Mouse (Mus musculus) liver, postnatal 0 days (tissue): Measurements from ENCODE around the gene Mink1. TPM values are rescaled to one million over a fixed set of nuclear protein-coding genes. Genes with fewer than 3 reads are reported as not detected.
"Not testable (repeated sequence)": the region's sequence is repeated elsewhere in the genome, so short reads cannot be mapped to it uniquely, and the experiment has no call there.

Source experiments
- ATAC-seq: fragments of 200-750 bp; cut with Nextera tagmentation; 2 replicates; pipeline ENCODE4 v1.8.0; 2017; ENCODE audit warnings: mild to moderate bottlenecking, moderate library complexity
- DNase-seq: peaks from one replicate; pipeline ENCODE4 v3.0.0-alpha.2; 2016
- H3K27ac ChIP-seq: fragments of 300-500 bp; sonication (generic); 2 replicates; pipeline ENCODE4 v1.5.1; 2014; ENCODE audit warnings: antibody characterized with exemption, moderate library complexity, mild to moderate bottlenecking, low read depth
- H3K27me3 ChIP-seq: fragments of 300-500 bp; sonication (generic); 2 replicates; pipeline ENCODE4 v1.6.1; 2014; ENCODE audit warnings: low read length, control low read depth, mixed read lengths; ENCODE audit not compliant: insufficient read depth
- H3K36me3 ChIP-seq: fragments of 300-500 bp; sonication (generic); replicated peaks from 2 replicates; pipeline ENCODE4 v1.6.1; 2014; ENCODE audit warnings: mild to moderate bottlenecking, control low read depth, low read length, moderate library complexity, mixed read lengths; ENCODE audit not compliant: insufficient read depth
- H3K4me1 ChIP-seq: fragments of 300-500 bp; sonication (generic); 2 replicates; pipeline ENCODE4 v1.6.1; 2014; ENCODE audit warnings: antibody characterized with exemption, mild to moderate bottlenecking, control low read depth; ENCODE audit not compliant: insufficient read depth
- H3K4me2 ChIP-seq: fragments of 300-500 bp; sonication (generic); 2 replicates; pipeline ENCODE4 v1.6.1; 2014; ENCODE audit warnings: low read depth, mild to moderate bottlenecking, low read length, moderate library complexity, mixed read lengths
- H3K4me3 ChIP-seq: fragments of 300-500 bp; sonication (generic); 2 replicates; pipeline ENCODE4 v1.5.1; 2014; ENCODE audit warnings: low read depth, low read length
- H3K9ac ChIP-seq: fragments of 300-500 bp; sonication (generic); replicated peaks from 2 replicates; pipeline ENCODE4 v1.6.1; 2014; ENCODE audit warnings: mild to moderate bottlenecking, moderate library complexity
- H3K9me3 ChIP-seq: fragments of 300-500 bp; sonication (generic); 2 replicates; pipeline ENCODE4 v1.6.1; 2016; ENCODE audit warnings: mild to moderate bottlenecking, control low read depth, low read length, mixed read lengths
- CTCF ChIP-seq: sonication (generic); IDR thresholded peaks from 2 replicates; pipeline ENCODE4 v1.5.1; 2016; ENCODE audit warnings: antibody characterized with exemption, low read depth
- EP300 ChIP-seq: IDR thresholded peaks from 2 replicates; pipeline ENCODE4 v1.6.1; 2016; ENCODE audit warnings: antibody characterized with exemption, low read depth, mild to moderate bottlenecking
- WGBS: fragments of 180-500 bp; shearing (Covaris S2); extraction: QIAGEN DNeasy Blood & Tissue Kit; methylation state at CpG from one replicate; pipeline ENCODE4 v1.1.7; 2014; ENCODE audit not compliant: insufficient replicate concordance; 5-methylcytosine and 5-hydroxymethylcytosine counted together
- polyA plus RNA-seq: library from polyadenylated mRNA; unstranded; fragments of >200 nt; fragmentation: Nextera tagmentation; extraction: Ambion mirVana; gene quantifications from 2 replicates; pipeline ENCODE4 v1.2.1, GENCODE M21; 2015

Mink1 gene
- polyA plus RNA-seq, 1 experiment from 2014 or later = 3.9 TPM

DNA sequence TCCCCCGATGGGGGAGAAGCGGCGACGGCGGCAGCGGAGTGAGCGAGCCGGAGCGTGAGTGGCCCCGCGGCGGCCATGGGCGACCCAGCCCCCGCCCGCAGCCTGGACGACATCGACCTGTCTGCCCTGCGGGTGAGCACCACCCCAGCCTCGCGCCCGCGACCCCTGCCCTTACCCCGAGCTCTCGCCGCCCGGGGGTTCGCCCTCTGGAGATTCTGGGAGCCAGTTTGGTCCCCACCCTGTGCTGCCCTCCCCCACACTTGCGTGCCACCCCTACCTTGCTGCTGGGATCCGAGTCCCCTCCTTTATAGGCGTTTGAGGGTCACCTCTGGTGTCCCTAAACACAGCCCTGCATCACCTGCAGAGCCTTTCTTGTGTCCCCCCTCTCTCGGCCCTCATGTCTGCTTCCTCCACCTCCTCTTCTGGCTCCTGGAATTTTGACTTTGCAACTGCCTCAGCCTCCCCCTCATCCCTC is 351 bp downstream of the Mink1 start:
- peak overlapping the region; percentile 96 for H3K4me2 ChIP-seq
- peak overlapping the region; percentile 94 for H3K4me3 ChIP-seq
- no peaks in the 10 kb centered on the region for H3K36me3 ChIP-seq
- H3K27me3 ChIP-seq = no peaks in the 10 kb centered on the region
- H3K4me1 ChIP-seq = peaks cover 22% of the 10 kb centered on the region
- ATAC-seq (no peak; the same call in 1 of the 2 replicates), DNase-seq (no peak)
- WGBS = 0% methylated on average over 16 of the region's 31 CpGs
- TF ChIP-seq EP300 (no peak), CTCF (no peak)
- peak overlapping the region; percentile 85 for H3K27ac ChIP-seq
- H3K9ac ChIP-seq = peak overlapping the region; percentile 90
- H3K9me3 ChIP-seq = no peaks in the 10 kb centered on the region

- peak overlapping the region; percentile 85 for H3K27ac ChIP-seq
- H3K9ac ChIP-seq = peak overlapping the region; percentile 90
- no peaks in the 10 kb centered on the region for H3K27me3 ChIP-seq
- H3K9me3 ChIP-seq = no peaks in the 10 kb centered on the region
- 3% methylated on average over 25 of the region's 25 CpGs for WGBS
- no peak for TF ChIP-seq CTCF
- TF ChIP-seq EP300 = no peak
- no peak for ATAC-seq
- DNase-seq = peak; percentile 45
- H3K4me1 ChIP-seq = peaks cover 22% of the 10 kb centered on the region
- H3K4me2 ChIP-seq = peak overlapping the region; percentile 96
- no peaks in the 10 kb centered on the region for H3K36me3 ChIP-seq
- peak overlapping the region; percentile 94 for H3K4me3 ChIP-seq
Measured at GRCm38 (mm10) chr11:70563470-70564275, 992 bp downstream of the Mink1 start.

DNA sequence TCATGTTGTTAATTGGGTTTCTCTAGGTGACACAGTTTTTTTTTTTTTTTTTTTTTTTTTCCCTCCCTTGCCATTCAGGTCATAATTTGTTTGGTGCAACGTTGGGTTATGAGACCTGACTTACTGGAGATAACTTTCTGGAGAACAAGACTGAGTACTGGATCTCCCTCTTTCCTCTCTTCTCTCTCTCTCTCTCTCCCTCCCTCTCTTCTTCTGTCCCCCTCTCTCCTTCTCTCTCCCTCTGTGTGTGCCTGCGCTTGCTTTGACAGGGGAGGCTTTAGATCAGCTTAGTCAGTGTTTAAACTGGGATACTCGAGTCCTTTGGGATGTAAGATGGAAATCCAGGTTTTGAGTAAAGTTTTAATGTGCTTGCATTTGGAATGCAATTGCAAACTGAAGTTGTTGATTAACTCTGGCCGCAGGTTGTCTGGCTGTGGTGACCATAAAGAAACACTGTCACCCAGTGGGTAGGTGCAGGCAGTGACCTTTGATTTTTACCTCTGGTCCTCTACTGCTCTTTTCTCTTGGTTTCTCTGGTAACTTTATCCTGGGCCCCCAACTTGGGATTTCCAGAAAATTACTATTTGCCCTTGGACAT is 1.7 kb downstream of the Mink1 start:
- peak overlapping the region; percentile 96 for H3K4me2 ChIP-seq
- H3K4me3 ChIP-seq = peak overlapping the region; percentile 94
- H3K36me3 ChIP-seq = no peaks in the 10 kb centered on the region
- TF ChIP-seq EP300 (no peak), CTCF (peak; percentile 44)
- WGBS = 38% methylated on average over 4 of the region's 4 CpGs
- peak overlapping the region; percentile 85 for H3K27ac ChIP-seq
- peak overlapping the region; percentile 90 for H3K9ac ChIP-seq
- H3K9me3 ChIP-seq = no peaks in the 10 kb centered on the region
- peaks cover 22% of the 10 kb centered on the region for H3K4me1 ChIP-seq
- DNase-seq (no peak), ATAC-seq (no peak)
- H3K27me3 ChIP-seq = no peaks in the 10 kb centered on the region

DNA sequence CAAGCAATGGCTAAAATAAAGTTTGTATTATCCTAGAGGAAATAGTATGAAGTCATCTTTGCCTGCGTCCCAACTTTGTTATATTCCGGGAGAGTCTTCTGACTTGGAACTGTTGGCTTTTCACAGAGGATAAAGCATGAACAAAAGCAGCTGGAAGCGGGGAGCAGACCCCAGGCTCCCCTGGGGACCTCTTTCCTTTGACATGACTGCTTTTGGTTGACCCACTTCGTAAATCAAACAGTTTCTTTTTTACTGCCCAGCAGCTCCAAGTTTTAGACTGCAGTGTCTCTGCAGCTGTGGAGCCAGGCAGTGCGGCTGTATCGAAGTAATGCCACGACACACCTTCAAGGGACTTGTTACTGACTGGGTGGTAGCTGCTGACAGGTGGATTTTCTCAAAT is 3.9 kb downstream of the Mink1 start:
- Histone ChIP-seq H3K27ac (no peak overlapping the region), H3K9me3 (no peaks in the 10 kb centered on the region), H3K36me3 (no peaks in the 10 kb centered on the region), H3K9ac (no peak overlapping the region), H3K4me3 (no peak overlapping the region), H3K27me3 (no peaks in the 10 kb centered on the region), H3K4me1 (peaks cover 24% of the 10 kb centered on the region), H3K4me2 (no peak overlapping the region)
- ATAC-seq (no peak), DNase-seq (no peak)
- WGBS = 82% methylated on average over 7 of the region's 7 CpGs
- no peak for TF ChIP-seq CTCF
- no peak for TF ChIP-seq EP300

GRCm38 (mm10) chr11:70570614-70571013 is 7.9 kb downstream of the Mink1 start:
- not testable (repeated sequence) for DNase-seq, H3K36me3 ChIP-seq, H3K4me3 ChIP-seq, H3K9ac ChIP-seq, ATAC-seq, H3K9me3 ChIP-seq, H3K27ac ChIP-seq, H3K4me2 ChIP-seq, H3K27me3 ChIP-seq
- 52% methylated on average over 1 of the region's 1 CpGs for WGBS
- peaks cover 11% of the 10 kb centered on the region for H3K4me1 ChIP-seq

DNA sequence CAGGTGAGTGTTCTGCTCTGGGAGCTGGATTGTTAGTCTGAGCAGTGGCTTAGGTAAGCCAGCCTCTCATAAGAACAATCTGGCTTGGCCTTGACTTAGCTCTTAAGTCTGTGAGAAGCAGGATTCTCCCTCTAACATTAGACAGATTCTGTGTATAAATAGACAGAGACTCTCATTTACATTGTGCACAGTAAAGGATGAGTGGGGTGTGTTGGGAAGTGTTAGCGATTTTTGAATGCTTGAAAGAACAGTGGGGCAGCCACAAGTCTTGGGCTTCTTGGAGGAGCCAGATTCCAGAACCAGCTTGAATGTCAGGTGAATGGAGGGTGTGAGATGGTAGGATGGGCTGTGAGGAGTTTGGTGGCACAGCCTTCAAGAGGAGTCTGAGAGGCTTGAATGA is 9.0 kb downstream of the Mink1 start:
- WGBS = 90% methylated on average over 1 of the region's 1 CpGs
- Histone ChIP-seq H3K36me3 (no peaks in the 10 kb centered on the region), H3K27ac (no peak overlapping the region), H3K4me3 (no peak overlapping the region), H3K4me2 (no peak overlapping the region), H3K9me3 (no peaks in the 10 kb centered on the region), H3K27me3 (no peaks in the 10 kb centered on the region), H3K9ac (no peak overlapping the region), H3K4me1 (peaks cover 16% of the 10 kb centered on the region)
- no peak for DNase-seq
- TF ChIP-seq EP300 = no peak
- TF ChIP-seq CTCF = no peak
- ATAC-seq = no peak
